Mouse (Mus musculus): ENCODE data around the gene Kcnj14. TPM values are rescaled to one million over a fixed set of nuclear protein-coding genes. Genes with fewer than 3 reads are reported as not detected.
A peak's percentile ranks its signal among the peaks of the same experiment; 100 is the strongest.

Kcnj14 gene
- 0.06 and 0.12 TPM in 2 replicates for polyA plus RNA-seq (2015; fragmentation: Nextera tagmentation; extraction: Ambion mirVana)

DNA sequence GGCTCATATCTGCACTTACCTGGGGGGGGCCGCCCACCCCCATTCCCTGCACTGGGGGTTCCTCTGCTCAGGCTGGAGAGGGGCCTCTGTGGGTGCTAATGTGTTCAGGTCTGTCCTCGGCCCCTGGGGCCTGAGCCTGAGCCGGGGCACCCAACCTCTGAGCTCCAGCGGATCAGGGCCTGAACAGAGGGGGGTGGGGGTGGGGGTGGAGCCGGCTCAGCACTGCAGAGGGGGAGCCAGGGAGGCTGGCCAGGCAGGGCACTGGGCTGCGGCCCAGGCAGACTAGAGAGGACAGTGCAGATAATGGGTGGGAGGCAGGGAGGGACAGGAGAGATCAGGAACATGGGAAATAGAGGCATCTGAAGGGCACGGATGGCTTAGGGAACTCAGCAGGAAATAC, at the start of gene Kcnj14:
Gene Kcnj14 (minus strand): TSS at position 185 of the 400 bp plus-strand sequence.
- Histone ChIP-seq H3K9ac (no peak within 1 kb of the TSS), H3K4me3 (replicated peaks) (no peak within 1 kb of the TSS), H3K4me1 (replicated peaks) (peaks cover 4% of the 10 kb centered on the region), H3K36me3 (replicated peaks) (peaks cover 50% of the 10 kb centered on the region), H3K27me3 (peaks cover 10% of the 10 kb centered on the region), H3K9me3 (replicated peaks) (no peaks in the 10 kb centered on the region), H3K27ac (replicated peaks) (no peak within 1 kb of the TSS), H3K4me2 (no peak within 1 kb of the TSS)
- WGBS (ENCODE audit: insufficient replicate concordance), result 57% methylated on average over 7 of the region's 7 CpGs
- ATAC-seq (ENCODE audit: insufficient read depth), result no peak

DNA sequence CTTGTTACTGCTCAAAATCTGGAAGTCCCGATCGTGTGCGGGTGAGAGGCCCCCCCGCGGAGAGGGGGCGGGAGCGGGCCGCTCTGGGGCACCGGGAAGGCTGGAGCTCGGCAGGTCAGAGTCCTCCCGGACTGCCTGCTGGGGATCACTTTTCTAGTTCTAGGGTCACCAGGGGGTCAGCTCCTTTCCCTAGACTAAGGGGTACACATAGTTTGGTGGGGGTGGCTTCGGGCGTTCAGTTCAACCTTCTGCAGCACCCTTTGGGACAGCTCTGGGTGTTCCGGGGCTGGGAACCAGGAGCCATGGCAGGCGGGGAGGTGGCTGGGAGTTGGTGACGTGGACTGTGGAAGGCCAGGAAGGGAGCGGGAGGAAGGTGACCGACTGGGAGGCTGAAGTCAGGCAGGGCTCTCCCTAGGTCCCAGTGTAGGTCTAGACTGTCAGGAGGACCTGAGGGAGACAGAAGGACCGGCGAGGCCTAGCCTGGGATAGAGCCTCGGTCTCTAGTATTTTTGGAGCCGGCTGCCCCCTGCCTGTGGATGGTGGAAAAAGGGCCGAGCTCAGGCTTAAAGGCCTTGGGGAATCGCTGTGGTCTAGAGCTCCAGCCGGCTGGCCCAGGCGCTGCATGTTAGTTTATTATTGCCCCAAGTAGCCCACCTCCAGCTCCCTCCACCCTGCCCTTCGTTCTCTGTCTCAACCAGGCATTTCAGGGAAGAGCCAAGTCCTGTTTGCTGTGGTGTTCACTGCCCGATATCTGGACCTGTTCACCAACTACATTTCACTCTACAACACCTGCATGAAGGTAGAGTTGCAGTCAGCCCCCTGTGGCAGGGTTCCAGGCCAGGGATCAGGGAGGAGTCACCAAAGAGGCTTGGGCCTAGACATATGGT, 48.7 kb upstream of the Kcnj14 start:
- Histone ChIP-seq H3K4me3 (replicated peaks) (peak overlapping the region; percentile 92), H3K27ac (replicated peaks) (peak overlapping the region; percentile 91), H3K9me3 (replicated peaks) (no peaks in the 10 kb centered on the region), H3K27me3 (peaks cover 42% of the 10 kb centered on the region), H3K4me1 (replicated peaks) (peaks cover 35% of the 10 kb centered on the region), H3K4me2 (peak overlapping the region; percentile 97), H3K36me3 (replicated peaks) (peaks cover 40% of the 10 kb centered on the region), H3K9ac (peak overlapping the region; percentile 97)
- ATAC-seq (ENCODE audit: insufficient read depth), result peak; percentile 64
- 2% methylated on average over 28 of the region's 28 CpGs for WGBS (ENCODE audit: insufficient replicate concordance)

DNA sequence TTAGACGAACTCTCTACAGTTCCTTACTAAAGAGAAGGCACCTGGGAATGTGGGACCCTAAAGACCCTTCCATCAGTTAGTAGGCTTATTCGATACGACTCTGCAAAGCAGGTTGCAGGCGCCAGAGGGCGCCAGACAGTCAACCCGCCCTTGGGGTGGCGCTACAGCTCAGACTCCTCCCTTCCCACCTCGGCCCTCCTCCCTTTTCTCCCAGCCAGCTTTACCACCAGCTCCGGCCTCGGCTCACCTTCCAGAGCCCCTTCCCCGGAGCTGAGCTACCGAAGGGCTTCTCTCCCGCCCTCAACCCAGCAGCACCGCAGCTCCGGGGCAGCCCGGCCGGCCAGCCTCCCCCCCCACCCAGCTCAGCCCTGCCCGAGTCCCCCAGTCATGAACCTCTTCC, 48.0 kb upstream of the Kcnj14 start, which contains the start of gene Kdelr1:
Gene Kdelr1 (plus strand): TSS at position 149 of the 400 bp plus-strand sequence.
- H3K27ac ChIP-seq (replicated peaks), result peak within 1 kb of the TSS; percentile 91
- H3K4me3 ChIP-seq (replicated peaks), result peak within 1 kb of the TSS; percentile 92
- under 1% methylated on average over 18 of the region's 18 CpGs for WGBS (ENCODE audit: insufficient replicate concordance)
- peak within 1 kb of the TSS; percentile 97 for H3K4me2 ChIP-seq
- peaks cover 49% of the 10 kb centered on the region for H3K27me3 ChIP-seq
- no peaks in the 10 kb centered on the region for H3K9me3 ChIP-seq (replicated peaks)
- peak within 1 kb of the TSS; percentile 97 for H3K9ac ChIP-seq
- H3K36me3 ChIP-seq (replicated peaks), result peaks cover 35% of the 10 kb centered on the region
- peak; percentile 78 for ATAC-seq (ENCODE audit: insufficient read depth)
- H3K4me1 ChIP-seq (replicated peaks), result peaks cover 35% of the 10 kb centered on the region

DNA sequence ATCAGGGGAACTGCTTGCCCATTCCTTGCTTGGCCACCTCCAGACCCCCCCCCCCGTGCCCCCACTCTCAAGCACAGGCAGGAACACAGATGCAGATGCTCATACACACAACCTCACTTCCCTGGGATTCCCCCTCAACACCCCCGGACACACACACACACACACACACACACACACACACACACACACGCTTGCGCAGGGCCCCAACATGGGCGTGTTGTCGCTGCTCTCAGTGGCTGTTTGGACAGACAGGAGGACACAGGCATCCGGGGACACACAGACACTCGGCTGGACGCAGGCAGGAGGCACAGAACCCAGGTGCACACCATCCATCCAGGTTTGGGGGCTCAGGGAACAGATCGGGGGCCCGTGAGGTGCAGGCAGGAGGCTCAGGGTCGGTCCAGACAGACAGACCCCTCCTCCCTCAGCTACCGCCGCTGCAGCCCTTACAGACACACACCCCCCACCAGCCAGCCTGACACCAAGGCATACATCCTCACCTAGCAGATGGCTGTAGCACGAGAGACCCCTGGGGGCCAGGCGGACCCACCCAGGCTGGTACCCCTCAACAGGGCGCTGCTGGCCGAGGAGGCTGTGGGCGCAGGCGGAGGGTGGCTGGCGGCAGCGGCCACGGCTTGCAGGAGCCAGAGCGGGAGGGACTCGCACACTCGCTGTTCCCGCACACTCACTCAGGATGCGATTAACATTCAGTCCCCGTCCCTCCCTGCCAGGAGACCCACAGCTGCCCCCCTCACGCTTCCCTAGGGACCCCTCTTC, 45.9 kb upstream of the Kcnj14 start:
- Histone ChIP-seq H3K36me3 (replicated peaks) (peaks cover 14% of the 10 kb centered on the region), H3K9me3 (replicated peaks) (no peaks in the 10 kb centered on the region), H3K4me1 (replicated peaks) (peaks cover 44% of the 10 kb centered on the region), H3K4me3 (replicated peaks) (no peak overlapping the region), H3K27ac (replicated peaks) (no peak overlapping the region), H3K4me2 (no peak overlapping the region; the same call in 1 of the 2 replicates), H3K9ac (no peak overlapping the region), H3K27me3 (peaks cover 70% of the 10 kb centered on the region)
- ATAC-seq (ENCODE audit: insufficient read depth), result no peak
- 3% methylated on average over 30 of the region's 30 CpGs for WGBS (ENCODE audit: insufficient replicate concordance)

DNA sequence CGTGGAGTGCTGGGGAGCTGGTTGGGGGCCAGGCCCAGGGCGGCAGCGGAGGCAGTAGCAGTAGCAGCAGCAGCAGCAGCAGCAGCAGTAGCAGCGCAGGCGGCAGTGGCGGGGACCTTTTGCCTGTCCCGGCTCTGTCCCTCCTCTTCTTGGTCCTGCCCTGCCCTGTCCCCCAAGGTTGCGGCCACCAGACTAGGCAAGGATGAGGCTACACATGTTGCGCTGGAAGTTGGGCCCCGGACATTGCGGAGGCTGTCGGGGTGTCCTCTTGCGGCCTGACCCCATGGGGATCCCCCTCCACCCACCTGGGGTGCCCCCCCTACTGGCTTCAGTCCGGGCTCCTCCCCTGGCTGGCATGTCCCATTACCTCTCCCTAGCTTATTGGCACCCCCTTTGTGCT, 45.2 kb upstream of the Kcnj14 start:
- Histone ChIP-seq H3K27ac (replicated peaks) (no peak overlapping the region), H3K4me1 (replicated peaks) (peaks cover 39% of the 10 kb centered on the region), H3K4me2 (no peak overlapping the region), H3K9me3 (replicated peaks) (no peaks in the 10 kb centered on the region), H3K9ac (no peak overlapping the region), H3K27me3 (peaks cover 77% of the 10 kb centered on the region), H3K4me3 (replicated peaks) (no peak overlapping the region), H3K36me3 (replicated peaks) (peaks cover 8% of the 10 kb centered on the region)
- 9% methylated on average over 14 of the region's 14 CpGs for WGBS (ENCODE audit: insufficient replicate concordance)
- no peak for ATAC-seq (ENCODE audit: insufficient read depth)

- H3K4me3 ChIP-seq (replicated peaks), result no peak overlapping the region
- H3K4me1 ChIP-seq (replicated peaks), result peaks cover 33% of the 10 kb centered on the region
- no peak overlapping the region for H3K4me2 ChIP-seq
Measured at GRCm38 (mm10) chr7:45869107-45869670, 44.6 kb upstream of the Kcnj14 start.

GRCm38 (mm10) chr7:45867871-45868270, 43.3 kb upstream of the Kcnj14 start:
- Histone ChIP-seq H3K27ac (replicated peaks) (no peak overlapping the region), H3K4me2 (no peak overlapping the region), H3K4me1 (replicated peaks) (peaks cover 21% of the 10 kb centered on the region), H3K27me3 (peaks cover 77% of the 10 kb centered on the region), H3K4me3 (replicated peaks) (no peak overlapping the region), H3K9ac (no peak overlapping the region), H3K36me3 (replicated peaks) (no peaks in the 10 kb centered on the region), H3K9me3 (replicated peaks) (no peaks in the 10 kb centered on the region)
- WGBS (ENCODE audit: insufficient replicate concordance), result 38% methylated on average over 2 of the region's 2 CpGs
- ATAC-seq (ENCODE audit: insufficient read depth), result no peak

More at GRCm38 (mm10) chr7:45869107-45869670, 44.6 kb upstream of the Kcnj14 start:
- whole genome bisulfite sequencing (ENCODE audit: insufficient replicate concordance), result 25% methylated on average over 8 of the region's 8 CpGs
- ATAC-seq (ENCODE audit: insufficient read depth), result no peak
- H3K27ac ChIP-seq (replicated peaks), result no peak overlapping the region
- peaks cover 77% of the 10 kb centered on the region for H3K27me3 ChIP-seq
- peaks cover 2% of the 10 kb centered on the region; the same call in 1 of the 2 replicates for H3K36me3 ChIP-seq (replicated peaks)
- H3K9me3 ChIP-seq (replicated peaks), result no peaks in the 10 kb centered on the region
- H3K9ac ChIP-seq, result no peak overlapping the region

DNA sequence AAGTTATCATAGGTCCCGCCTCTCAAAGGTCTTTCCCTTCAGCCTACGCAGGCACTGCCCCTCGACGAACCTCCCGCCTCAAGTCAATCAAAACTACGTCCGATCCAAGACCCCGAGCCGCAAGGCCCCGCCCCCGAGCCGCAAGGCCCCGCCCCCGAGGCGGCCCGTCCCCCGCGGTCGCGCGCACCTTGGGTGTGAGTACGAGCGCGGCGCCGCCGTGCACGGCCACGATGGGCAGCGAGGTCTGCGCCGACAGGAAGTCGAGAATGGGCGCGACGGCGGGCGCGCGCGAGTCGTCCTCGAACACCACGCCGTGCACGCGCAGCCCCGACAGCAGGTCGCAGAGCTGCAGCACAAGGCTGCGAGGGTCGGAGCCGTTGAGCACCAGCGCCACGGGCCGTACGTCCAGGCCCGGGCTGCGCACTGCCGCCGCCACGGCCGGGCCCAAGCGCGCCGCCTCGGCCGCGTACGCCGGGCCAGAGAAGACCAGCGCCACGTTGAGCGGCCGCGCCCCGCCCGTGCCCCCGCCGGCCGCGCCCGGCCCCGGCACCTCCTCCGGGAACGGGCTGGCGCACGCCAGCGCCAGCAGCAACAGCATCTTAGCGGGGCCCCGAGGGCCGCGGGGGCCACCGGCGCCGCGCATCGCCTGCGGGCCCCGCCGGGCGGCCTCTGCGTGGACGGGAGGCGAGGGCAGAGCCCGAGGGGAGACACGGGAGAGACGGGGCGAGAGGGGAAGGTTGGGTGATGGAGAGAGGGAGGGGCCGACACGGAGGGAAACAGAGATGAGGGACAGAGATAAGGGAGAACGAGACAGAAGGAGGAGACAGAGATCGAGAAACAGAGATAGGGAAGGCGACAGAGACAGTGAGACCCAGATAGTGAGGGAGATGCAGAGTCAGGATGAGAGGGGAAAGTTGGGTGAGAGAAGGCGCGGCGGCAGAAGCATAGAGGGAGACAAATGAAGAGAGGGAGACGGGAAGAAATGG, 41.6 kb upstream of the Kcnj14 start:
- peak; percentile 80 for ATAC-seq (ENCODE audit: insufficient read depth)
- Histone ChIP-seq H3K9ac (peak overlapping the region; percentile 61), H3K36me3 (replicated peaks) (no peaks in the 10 kb centered on the region)

DNA sequence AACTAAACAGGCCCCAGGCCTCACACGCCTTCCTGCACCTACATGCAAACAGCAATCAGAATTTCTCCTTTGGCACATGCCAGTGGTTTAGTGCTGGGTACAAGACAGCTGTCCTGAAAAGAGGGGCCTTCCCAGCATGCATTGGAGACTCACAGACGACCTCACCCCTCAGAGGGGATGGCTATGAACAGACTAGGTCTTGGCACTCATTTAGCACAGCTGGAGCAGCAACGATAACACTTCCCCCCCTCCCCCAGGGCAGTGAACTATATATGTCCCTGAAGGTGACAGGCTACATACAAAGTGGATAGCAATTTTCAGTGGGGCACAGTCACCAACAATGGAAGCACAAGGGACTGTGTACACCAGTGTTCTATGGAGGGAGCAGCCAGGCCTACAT, 39.9 kb upstream of the Kcnj14 start:
- WGBS (ENCODE audit: insufficient replicate concordance), result 55% methylated on average over 3 of the region's 3 CpGs

More for the DNA sequence above, 41.6 kb upstream of the Kcnj14 start:
- peak overlapping the region; percentile 95 for H3K4me2 ChIP-seq
- H3K27ac ChIP-seq (replicated peaks), result no peak overlapping the region
- no peaks in the 10 kb centered on the region for H3K9me3 ChIP-seq (replicated peaks)
- H3K4me1 ChIP-seq (replicated peaks), result peaks cover 19% of the 10 kb centered on the region
- 2% methylated on average over 117 of the region's 117 CpGs for WGBS (ENCODE audit: insufficient replicate concordance)
- peaks cover 68% of the 10 kb centered on the region for H3K27me3 ChIP-seq
- H3K4me3 ChIP-seq (replicated peaks), result peak overlapping the region; percentile 65

GRCm38 (mm10) chr7:45862804-45863203, 38.2 kb upstream of the Kcnj14 start:
- Histone ChIP-seq H3K4me3 (replicated peaks) (no peak overlapping the region), H3K4me2 (no peak overlapping the region), H3K9me3 (replicated peaks) (no peaks in the 10 kb centered on the region), H3K27me3 (peaks cover 65% of the 10 kb centered on the region), H3K9ac (no peak overlapping the region), H3K4me1 (replicated peaks) (peaks cover 13% of the 10 kb centered on the region), H3K36me3 (replicated peaks) (no peaks in the 10 kb centered on the region), H3K27ac (replicated peaks) (no peak overlapping the region)
- WGBS (ENCODE audit: insufficient replicate concordance), result 69% methylated on average over 7 of the region's 7 CpGs
- no peak for ATAC-seq (ENCODE audit: insufficient read depth)

More for the DNA sequence above, 39.9 kb upstream of the Kcnj14 start:
- Histone ChIP-seq H3K4me3 (replicated peaks) (no peak overlapping the region), H3K36me3 (replicated peaks) (no peaks in the 10 kb centered on the region), H3K9ac (no peak overlapping the region), H3K27ac (replicated peaks) (no peak overlapping the region), H3K4me2 (no peak overlapping the region), H3K9me3 (replicated peaks) (no peaks in the 10 kb centered on the region), H3K4me1 (replicated peaks) (peaks cover 13% of the 10 kb centered on the region), H3K27me3 (peaks cover 65% of the 10 kb centered on the region)
- no peak for ATAC-seq (ENCODE audit: insufficient read depth)
